Mouse (Mus musculus) left cerebral cortex, adult 8-10 months (tissue): ENCODE measurements at regions not wholly inside any gene's neighbourhood (a gene's known extent, or its start where the extent isn't known, plus 50 kb on each side); places are given as distances from the start of the nearest gene placed in this dataset.

Source experiments
- DNase-seq, 2 experiments: peaks; one replicate each; pipeline ENCODE4 v3.0.0; 2022; ENCODE audit warnings: low spot score in 2 of 2

DNA sequence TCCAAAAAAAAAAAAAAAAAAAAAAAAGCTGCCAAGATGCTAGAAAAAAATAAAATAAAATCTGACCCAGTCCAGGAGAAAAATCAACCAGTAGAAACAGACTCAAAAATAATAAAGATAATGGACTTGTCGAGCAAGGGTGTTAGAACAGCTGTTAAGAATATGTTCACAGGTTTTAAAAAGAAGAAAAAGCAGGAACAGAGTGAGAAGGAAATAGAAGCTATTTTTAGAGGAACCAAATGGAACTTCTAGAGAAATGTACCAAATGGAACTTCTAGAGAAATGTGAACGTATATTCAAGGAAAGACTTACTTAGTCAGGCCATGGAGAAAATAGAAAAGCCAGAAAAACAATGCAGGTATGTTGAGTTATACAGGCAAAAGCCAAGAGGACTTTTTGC is 662.4 kb upstream of the Jmjd1c start:
- DNase-seq, result no peak

DNA sequence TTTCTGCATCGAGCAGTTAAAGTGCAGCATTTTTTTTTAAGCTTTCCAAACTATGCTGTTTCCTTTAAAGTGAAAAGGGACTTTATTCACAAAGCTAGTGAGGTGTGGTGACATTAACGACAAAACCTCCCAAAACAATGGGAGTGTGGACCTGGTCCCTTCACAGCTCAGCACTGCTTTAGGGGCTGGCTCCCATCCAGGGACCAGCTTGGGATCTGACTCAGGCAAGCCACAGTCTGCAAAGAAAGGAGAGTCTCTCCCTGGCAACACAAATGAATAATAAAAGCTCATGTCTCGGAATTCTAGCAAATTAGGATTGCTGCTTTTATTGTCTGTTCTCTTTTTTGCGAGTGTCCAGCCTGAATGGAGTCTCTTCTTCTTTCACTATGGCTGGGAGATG is 625.2 kb upstream of the Jmjd1c start:
- peak in 1 of 2 experiments; percentile 15 for DNase-seq

- no peak for DNase-seq
These were observed 623.9 kb upstream of the Jmjd1c start for GRCm38 (mm10) chr10:66472038-66472437.

DNA sequence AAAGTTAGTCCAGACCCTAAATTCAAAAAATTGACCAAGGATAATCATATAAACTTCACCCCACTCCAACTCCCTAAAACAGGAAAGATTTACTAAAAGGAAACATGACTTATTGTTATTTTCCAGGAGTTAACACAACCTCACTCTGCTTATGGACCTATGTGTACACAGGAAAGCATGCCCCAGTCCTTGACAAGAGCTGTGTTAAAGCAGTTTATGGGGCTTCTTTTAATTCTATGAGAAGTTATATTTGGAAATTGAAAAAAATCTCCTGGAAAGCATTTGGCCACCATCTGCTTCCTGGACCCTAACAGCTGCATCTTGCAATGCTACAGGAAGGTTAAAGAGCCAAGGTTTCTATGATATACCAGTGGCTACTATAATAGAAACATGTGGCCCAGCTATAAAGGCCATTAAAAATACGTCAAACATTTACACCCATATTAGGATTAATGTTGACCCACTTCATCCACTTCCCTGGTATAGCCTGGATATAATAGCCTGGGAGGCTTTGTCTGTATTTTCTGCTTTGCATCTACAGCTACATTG is 620.7 kb upstream of the Jmjd1c start:
- no peak for DNase-seq

GRCm38 (mm10) chr10:66490871-66491270 is 605.1 kb upstream of the Jmjd1c start:
- no peak for DNase-seq

GRCm38 (mm10) chr10:66491850-66492249 is 604.1 kb upstream of the Jmjd1c start:
- no peak for DNase-seq

- DNase-seq, result no peak
These were observed 556.1 kb upstream of the Jmjd1c start for GRCm38 (mm10) chr10:66539846-66540245.

DNA sequence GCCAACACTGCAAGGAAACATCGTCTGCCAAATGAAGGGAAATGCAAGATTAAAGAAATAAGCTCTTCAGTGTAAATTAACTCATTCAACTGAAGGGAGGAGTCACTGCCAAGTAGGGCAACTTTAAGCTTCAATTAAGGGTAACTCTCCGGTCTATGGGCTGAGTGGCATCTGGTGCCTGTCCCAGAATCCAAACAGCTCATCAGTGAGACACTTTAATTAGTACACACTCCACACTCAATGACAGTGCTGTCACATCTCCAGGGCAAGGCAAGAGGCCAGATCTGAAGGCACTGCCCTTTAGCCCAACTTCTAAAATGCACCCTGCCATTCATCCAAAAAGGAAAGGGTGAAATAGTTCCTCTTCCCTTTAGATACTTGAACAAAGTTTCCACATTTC is 549.3 kb upstream of the Jmjd1c start:
- no peak for DNase-seq

DNA sequence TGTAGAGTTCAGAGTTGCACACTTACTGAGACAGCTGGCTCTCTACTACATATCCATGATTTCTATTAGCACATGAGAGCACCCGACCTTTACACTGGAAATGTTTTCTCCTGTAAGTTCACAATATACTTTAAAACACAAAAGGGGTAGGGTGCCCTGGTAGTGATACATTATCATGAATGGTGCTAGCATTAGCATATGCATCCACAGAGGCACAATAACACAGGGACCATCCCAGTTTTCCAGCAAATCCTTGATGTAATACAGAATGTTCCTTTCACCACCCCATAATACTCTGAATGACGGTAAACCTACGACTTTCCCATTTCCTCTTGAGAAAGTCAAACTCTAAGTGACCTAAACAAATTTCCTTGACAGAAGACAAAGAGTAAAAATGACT is 548.3 kb upstream of the Jmjd1c start:
- no peak for DNase-seq

GRCm38 (mm10) chr10:66548073-66548472 is 547.9 kb upstream of the Jmjd1c start:
- no peak for DNase-seq

- no peak for DNase-seq
These were observed 543.0 kb upstream of the Jmjd1c start for GRCm38 (mm10) chr10:66552919-66553318.

GRCm38 (mm10) chr10:66554259-66554658 is 541.7 kb upstream of the Jmjd1c start:
- no peak for DNase-seq

GRCm38 (mm10) chr10:66558097-66558840 is 537.7 kb upstream of the Jmjd1c start:
- no peak for DNase-seq

DNA sequence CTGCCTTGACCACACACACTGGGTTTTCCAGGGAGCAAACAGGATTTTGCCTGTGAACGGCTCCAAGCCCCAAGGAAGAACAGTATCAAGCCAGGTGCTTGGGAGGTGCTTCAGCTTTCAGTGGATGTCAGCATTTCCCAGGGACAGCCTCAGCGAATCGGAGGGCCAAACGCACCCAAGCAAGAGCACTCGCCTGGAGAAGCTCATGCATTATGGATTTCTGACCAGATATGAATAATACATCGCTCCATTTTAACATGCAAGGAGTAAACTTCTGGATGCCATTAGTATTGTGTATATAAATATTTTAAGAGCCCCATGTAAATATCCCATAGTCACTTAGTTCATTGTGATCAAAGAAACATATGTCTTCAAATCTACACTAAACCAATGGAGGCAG is 530.6 kb upstream of the Jmjd1c start:
- no peak for DNase-seq

GRCm38 (mm10) chr10:66574846-66575535 is 520.9 kb upstream of the Jmjd1c start:
- DNase-seq, result no peak

DNA sequence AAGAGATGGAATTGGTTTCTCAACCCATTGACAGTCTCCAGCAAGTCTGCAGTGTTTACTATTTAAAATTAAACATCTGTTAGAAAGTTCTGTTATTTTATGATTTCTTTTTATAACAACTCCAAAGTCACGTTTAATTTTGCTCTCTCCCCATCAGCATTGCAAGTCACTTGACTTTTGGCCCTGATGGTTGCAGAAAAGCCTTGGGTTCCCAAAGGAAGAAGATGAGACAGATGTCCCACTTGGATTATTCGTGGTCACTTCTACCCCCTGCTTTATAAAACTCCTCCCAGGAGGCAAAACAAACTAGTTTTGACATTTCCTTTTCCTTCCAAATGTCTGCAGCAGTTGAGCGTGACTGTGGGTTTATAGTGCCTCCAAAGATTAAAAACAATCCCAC is 502.9 kb upstream of the Jmjd1c start:
- no peak for DNase-seq

- no peak for DNase-seq
These were observed 502.4 kb upstream of the Jmjd1c start for GRCm38 (mm10) chr10:66593506-66593905.

- peak in 1 of 2 experiments; percentile 33 for DNase-seq
These were observed 498.0 kb upstream of the Jmjd1c start for GRCm38 (mm10) chr10:66597952-66598351.

DNA sequence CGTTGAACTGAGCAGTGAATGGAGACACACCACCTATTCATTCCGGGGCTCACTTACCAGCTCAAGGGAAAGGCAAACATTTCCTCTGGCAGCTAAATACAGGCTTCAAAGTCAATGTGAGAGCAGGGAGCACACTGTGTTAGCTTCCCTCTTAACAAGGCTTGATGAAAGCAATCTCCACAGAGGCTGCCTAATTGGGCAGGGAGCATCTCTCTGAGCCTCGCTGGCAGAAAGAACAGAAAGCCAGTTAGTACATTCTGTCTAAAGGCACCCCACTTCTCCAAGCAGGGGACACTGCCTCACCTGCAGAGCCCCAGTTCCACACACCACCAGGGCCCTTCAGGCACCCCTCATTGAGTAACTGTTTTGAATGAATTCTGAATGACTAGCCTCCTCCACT is 488.8 kb upstream of the Jmjd1c start:
- no peak for DNase-seq

GRCm38 (mm10) chr10:66616280-66616679 is 479.6 kb upstream of the Jmjd1c start:
- DNase-seq, result no peak

- DNase-seq, result no peak
These were observed 464.9 kb upstream of the Jmjd1c start for GRCm38 (mm10) chr10:66630996-66631395.

GRCm38 (mm10) chr10:66640890-66641847 is 454.8 kb upstream of the Jmjd1c start:
- DNase-seq, result peak; percentile 22 to 29
